Mouse (Mus musculus): ENCODE measurements at regions not wholly inside any gene's neighbourhood (a gene's known extent, or its start where the extent isn't known, plus 50 kb on each side); places are given as distances from the start of the nearest gene placed in this dataset.
"Not testable (repeated sequence)": the region's sequence is repeated elsewhere in the genome, so short reads cannot be mapped to it uniquely, and the experiment has no call there.

GRCm38 (mm10) chr16:9016040-9016761 lies 186.3 kb downstream of the 1810013L24Rik start:
- peak; percentile 15 for DNase-seq

GRCm38 (mm10) chr16:9016762-9017086 lies 186.8 kb downstream of the 1810013L24Rik start:
- DNase-seq, result no peak

- no peak for DNase-seq
Measured at GRCm38 (mm10) chr16:9030717-9031116, 200.8 kb downstream of the 1810013L24Rik start.

- DNase-seq, result no peak
Measured at GRCm38 (mm10) chr16:9043271-9043670, 213.4 kb downstream of the 1810013L24Rik start.

DNA sequence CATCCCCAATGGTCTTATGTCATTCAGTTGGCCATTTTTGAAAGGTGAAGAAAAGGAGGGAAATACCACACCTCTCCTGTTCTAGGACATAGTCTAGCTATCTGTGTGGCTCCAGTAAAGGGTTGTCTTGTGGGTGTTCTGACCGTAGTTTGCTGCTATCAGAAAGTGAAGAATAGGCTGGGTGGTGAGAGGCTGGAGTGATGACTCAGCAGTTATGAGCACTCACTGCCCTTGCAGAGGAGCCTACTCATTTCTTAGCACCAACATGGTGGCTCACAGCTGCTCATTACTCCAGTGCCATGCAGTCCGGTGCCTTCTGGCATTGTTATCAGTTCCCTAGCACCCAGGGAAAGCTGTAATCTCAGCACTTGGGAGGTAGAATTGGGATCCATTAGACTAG lies 217.0 kb downstream of the 1810013L24Rik start:
- no peak for DNase-seq

DNA sequence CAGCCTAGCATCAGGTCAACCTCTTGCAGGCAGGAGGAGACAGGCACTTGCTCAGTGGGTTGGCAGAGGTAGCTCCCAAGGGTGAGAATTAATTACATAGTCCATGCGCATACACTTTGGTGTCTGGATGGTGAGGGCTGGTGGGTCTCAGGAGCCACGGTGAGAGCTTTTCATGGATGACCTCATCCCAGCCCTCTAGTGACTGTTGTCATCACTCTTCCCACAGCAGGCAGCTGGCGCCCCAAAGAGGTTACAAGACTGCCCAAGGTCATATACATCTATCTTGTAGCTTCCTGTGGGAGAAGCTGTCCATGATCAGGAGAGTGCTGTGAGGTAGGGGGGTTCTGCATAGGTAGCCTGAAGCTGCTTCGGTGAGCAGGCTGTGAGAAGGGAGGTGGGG lies 224.5 kb downstream of the 1810013L24Rik start:
- no peak for DNase-seq

DNA sequence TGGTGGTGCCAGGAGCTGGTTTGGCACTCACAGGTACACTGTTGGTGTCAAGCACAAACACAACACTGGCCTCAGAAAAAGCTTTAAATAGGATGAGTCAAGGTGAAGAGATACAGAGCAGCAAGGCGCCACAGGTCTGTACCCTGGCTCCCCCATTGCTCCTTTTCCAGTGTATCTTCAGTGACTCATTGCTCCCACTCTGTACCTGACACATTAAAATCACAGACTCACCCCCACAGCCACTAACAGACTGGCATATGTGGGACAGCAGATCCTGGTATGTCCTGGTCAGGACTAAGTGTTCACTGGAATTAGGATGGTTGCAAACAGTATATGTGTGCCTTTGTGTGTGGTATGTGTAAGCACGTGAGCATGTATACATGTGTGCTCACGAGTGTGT lies 226.5 kb downstream of the 1810013L24Rik start:
- DNase-seq, result no peak

- no peak for DNase-seq
Measured at GRCm38 (mm10) chr16:9071526-9071925, 241.6 kb downstream of the 1810013L24Rik start.

DNA sequence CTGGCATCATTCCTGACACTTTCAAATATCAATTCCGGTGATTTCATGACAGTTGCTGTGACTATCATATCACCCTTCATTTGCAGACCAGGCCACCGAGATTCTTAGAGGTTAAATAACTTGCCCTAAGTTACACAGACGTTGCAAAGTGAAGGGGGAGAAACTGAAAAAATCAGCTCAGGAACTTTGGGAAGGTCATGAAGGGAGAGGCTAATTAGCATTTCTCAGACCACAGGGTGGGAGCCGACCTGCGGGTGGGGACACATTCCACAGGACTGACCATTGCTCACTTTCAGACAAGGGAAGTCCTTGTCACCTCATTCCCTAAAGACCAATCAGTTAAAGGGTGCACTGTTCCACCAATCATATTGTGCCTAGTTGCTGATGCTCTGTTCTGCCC lies 242.1 kb downstream of the 1810013L24Rik start:
- not testable (repeated sequence) for DNase-seq

GRCm38 (mm10) chr16:9074295-9074694 lies 244.4 kb downstream of the 1810013L24Rik start:
- DNase-seq, result no peak

DNA sequence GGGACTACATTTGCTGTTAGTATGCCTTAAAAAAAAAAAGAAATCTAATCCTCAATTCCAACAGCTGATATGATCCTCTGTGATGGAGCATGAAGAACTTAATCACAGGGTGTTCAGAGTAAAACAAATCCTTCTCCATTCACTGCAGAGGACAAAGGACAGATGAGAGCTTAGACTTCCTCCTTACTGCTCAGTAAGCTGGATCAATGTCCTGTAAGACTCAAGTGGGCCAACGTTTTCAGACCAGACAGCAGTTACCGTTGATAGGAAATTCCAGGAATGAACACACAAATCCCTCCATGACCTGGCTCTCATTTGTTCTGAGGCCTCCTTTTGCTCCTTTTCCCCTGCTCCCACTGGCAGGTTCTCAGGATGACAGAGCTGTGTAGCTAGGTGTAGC lies 247.6 kb downstream of the 1810013L24Rik start:
- no peak for DNase-seq

- no peak for DNase-seq
Measured at GRCm38 (mm10) chr16:9078405-9078942, 248.6 kb downstream of the 1810013L24Rik start.

DNA sequence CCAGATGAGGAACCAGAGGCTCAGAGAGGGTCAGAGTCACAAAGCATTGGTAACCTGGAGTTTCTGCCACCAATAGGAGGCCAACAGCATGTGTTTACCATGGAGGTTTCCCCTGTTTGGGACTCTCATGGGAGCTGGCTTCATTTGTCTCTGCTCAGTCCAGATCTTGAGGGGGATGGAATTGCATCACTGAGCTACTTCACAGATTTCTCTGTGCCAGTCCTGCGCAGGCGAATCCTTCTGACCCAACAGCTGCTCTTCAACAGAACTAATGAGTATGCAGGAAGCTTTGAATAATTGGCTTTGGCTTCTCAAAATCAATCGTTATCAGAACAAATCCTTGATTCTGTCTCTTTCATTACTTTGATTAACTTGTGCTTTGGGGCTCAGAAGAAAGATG lies 253.1 kb downstream of the 1810013L24Rik start:
- no peak for DNase-seq

DNA sequence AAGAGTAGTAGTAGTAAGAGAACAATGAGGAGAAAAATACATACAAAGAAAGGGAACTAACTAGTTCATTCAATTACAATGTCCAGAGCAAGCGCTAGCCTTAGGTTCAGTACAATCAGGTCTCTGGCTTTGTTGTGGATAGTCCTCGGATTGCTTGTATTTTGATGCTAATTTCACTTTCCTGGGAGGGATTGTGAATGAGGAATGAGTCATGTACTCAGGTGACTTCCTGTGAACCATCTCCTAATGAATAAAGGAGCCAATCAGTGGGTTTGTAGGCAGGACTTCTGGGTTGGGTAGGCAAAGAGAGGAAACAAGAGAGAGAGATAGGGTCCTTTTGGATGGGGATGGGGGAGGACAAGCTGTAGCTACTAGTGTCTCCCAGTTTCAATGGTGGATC lies 253.8 kb downstream of the 1810013L24Rik start:
- DNase-seq, result no peak

DNA sequence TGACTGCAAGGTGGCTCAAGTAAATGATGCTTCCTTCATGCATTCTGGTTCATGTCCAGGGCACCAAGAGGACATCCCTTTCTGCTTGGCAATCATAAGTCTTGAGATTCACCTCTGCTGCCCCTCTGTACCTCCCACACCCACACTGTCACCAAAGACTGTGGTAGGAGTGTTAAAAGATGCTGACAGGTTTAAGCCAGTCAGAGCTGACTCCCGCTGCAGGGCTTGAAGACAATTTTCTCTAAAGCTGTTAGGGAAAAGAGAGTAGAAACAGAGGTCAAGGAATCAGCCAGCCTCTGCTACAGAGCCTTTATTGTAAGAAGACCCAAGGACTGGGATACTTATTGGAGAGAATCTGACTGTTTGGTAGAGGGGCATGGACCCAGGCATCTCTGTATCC lies 254.7 kb downstream of the 1810013L24Rik start:
- no peak for DNase-seq

GRCm38 (mm10) chr16:9085133-9085532 lies 255.2 kb downstream of the 1810013L24Rik start:
- DNase-seq, result no peak

DNA sequence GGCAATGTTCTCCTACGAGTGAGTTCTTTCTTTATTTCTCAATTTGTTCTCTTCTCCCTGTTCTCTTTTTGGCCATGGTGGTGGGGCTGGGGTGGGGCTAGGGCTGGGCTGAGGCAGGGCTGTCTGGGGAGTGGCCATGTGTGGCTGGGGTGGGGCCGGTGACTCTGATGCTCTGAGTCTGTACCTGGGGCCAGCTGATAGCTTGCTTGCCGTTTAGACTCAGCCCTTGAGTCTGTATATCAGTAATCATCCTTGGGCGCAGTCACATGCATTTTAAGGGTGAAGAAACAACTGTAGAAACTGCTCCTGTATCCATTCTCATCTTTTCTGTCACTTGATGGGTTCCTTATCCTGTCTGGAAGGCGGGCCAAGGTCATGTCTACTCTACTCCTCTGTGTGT lies 256.1 kb downstream of the 1810013L24Rik start:
- DNase-seq, result no peak

GRCm38 (mm10) chr16:9091790-9092189 lies 261.9 kb downstream of the 1810013L24Rik start:
- DNase-seq, result no peak

DNA sequence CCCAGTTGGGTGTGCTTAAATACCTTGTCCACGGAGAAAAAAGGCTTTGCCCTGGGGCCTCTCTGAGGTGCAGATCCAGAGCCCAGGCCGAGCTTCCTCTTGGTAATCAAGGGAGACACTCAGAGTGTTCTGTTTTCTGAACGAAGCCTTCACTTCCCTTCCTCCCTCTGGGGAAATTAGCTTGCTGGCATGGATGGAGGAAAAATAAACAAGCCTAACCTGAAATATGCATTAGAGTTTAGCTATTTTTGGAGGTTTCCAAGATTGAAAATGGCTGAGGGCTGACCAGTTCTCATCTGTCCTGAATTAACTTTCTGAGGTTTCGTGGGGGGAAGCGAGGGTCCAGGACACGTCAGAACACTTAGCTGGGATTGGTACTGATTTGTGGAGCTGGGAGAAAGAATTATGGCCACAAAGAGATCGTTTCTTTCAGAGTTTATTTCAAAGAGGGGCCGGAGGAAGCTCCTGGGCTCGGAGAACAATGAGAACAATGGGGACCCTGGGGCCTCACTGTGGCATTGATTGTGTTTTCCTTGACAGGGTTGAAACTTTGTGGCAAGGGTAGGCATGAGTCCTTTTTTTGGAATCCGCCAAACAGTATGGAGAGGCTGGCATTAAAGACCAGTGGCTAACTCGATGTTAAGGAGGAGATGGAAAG lies 262.4 kb downstream of the 1810013L24Rik start:
- no peak for DNase-seq

- DNase-seq, result no peak
Measured at GRCm38 (mm10) chr16:9093593-9093992, 263.7 kb downstream of the 1810013L24Rik start.

DNA sequence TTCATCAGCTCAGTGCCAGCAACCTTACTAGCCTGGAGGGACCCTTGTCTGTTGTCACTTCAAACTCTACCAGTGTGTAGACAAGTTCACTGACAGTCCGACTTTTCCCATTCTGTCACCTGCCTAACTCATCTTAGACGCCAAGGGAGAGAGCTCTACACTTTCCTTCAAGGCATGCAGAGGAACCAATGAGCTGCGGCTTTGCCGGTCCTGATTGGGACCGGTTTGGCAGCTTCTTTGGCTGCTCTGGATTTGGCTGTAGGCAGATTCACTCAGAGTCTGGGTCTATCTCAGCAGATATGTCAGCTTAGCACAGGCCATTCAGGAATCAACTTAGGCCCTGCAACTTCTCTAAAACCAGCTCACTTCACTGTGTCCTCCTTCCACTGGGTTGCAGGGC lies 264.3 kb downstream of the 1810013L24Rik start:
- no peak for DNase-seq

- no peak for DNase-seq
Measured at GRCm38 (mm10) chr16:9106211-9106610, 276.3 kb downstream of the 1810013L24Rik start.

DNA sequence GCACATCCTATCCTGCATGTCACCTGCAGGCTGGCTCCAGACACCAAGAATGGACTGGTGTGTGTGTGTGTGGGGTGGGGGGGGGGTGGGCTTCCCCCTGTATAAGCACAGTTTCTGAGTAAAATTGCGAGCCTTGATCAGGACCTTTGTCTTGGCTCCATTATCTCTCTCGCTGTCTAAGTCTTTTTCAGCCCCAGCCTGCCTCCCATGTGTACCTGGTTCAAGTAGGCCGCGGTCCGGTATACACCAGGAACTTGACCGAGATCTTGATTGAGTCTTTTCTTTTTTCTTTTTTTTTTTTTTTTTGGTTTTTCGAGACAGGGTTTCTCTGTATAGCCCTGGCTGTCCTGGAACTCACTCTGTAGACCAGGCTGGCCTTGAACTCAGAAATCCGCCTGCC lies 276.8 kb downstream of the 1810013L24Rik start:
- not testable (repeated sequence) for DNase-seq

- no peak for DNase-seq
Measured at GRCm38 (mm10) chr16:9113801-9114200, 283.9 kb downstream of the 1810013L24Rik start.

All from lung, postnatal 36 days (tissue).